Mouse (Mus musculus): Measurements from ENCODE around the gene Prl8a9. TPM values are rescaled to one million over a fixed set of nuclear protein-coding genes. Genes with fewer than 3 reads are reported as not detected.

Prl8a9 gene
- polyA plus RNA-seq (2012; rRNA removed): not detected in 2 replicates

DNA sequence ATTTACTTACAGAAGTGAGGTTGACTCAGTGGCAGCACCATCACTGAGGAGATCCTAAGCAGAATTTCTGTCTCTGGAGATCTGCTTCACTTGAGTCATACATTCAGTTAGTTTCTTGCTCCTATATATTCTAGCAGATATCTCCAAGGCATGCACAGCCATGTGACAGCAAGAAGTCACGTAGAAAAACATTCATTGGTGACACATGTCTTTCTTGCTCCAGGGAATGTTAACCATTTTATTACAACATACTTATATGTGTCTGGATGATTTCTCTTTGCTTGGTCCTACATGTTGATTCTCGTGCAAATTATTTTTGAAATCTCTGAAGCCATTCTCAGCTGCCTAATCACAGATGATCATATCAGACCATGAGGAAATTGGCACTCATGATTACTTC, at the start of gene Prl8a9:
Gene Prl8a9 (minus strand): TSS at position 101 of the 400 bp plus-strand sequence.

DNA sequence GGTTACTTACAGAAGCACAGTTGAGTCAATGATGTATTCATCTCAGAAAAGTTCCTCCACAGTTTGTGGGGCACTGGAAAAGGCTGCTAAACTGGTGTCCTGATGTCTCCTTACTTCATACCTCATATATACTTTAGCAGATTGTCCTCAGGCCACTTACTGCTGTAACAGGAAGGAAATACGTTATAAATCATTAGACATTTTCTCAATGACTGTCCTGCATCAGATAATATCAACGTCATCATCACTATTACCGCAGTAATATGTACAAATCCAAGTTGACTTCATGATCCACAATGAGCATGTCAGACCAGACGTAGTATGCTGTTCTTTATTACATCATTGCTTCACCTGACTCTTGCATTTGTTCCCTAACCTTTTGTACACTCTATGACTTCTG, 46.1 kb upstream of the Prl8a9 start, which contains the start of gene Prl7b1:
Gene Prl7b1 (minus strand): TSS at position 101 of the 400 bp plus-strand sequence.

DNA sequence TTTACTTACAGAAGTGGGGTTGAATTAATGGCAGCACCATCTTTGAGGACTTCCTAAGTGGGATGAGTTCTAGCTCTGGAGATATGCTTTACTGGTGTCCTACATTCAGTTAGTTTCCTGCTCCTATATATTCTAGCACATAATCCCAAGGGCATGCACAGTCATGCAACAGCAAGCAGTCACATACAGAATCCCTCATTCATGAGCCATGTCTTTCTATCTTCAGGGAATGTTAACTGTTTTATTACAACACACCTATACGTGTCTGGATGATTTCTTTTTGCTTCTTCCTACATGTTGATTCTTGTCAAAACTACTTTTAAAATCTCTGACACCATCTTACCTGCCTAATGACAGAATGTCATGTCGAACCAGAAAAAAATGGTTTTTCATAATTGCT, 17.7 kb upstream of the Prl8a9 start, which contains the start of gene Prl8a1:
Gene Prl8a1 (minus strand): TSS at position 101 of the 400 bp plus-strand sequence.

DNA sequence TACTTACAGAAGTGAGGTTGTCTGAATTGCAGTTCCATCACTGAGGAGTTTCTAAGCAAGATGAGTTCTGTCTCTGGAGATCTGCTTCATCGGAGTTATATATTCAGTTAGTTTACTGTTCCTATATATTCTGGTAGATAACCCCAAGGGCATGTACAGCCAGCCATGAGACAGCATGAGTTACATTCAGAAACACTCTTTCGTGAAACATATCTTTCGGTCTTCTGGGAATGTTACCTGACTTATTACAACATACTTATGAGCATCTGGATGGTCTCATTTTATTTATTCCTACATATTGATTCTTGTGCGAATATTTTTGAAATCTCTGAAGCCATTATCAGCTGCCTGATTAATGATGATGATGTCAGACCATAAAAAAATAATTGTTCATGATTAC, 51.3 kb downstream of the Prl8a9 start, which contains the start of gene Prl8a8:
Gene Prl8a8 (minus strand): TSS at position 101 of the 400 bp plus-strand sequence.

Other genes with a start within 250 kb of the Prl8a9 start
- not detected in 2 replicates for gene Prl8a2, start 218.9 kb downstream of the Prl8a9 start, polyA plus RNA-seq (2012; rRNA removed)
- not detected in 2 replicates for gene Prl2b1, start 173.8 kb downstream of the Prl8a9 start, polyA plus RNA-seq (2012; rRNA removed)
- gene Prl8a6, start 125.9 kb downstream of the Prl8a9 start, polyA plus RNA-seq (2012; rRNA removed): not detected in 2 replicates
- not detected in 2 replicates for gene Prl8a8, start 51.4 kb downstream of the Prl8a9 start, polyA plus RNA-seq (2012; rRNA removed)
- not detected in 2 replicates for gene Prl8a1, start 17.6 kb upstream of the Prl8a9 start, polyA plus RNA-seq (2012; rRNA removed)
- gene Prl7b1, start 46.0 kb upstream of the Prl8a9 start, polyA plus RNA-seq (2012; rRNA removed): not detected in 2 replicates
- gene Prl7a1, start 77.9 kb upstream of the Prl8a9 start, polyA plus RNA-seq (2012; rRNA removed): not detected in 2 replicates
- not detected in 2 replicates for gene Prl7a2, start 103.4 kb upstream of the Prl8a9 start, polyA plus RNA-seq (2012; rRNA removed)
- not detected in 2 replicates for gene Prl7d1, start 152.1 kb upstream of the Prl8a9 start, polyA plus RNA-seq (2012; rRNA removed)
- gene Prl7c1, start 216.2 kb upstream of the Prl8a9 start, polyA plus RNA-seq (2012; rRNA removed): not detected in 2 replicates
- not detected in 2 replicates for gene Prl2a1, start 237.0 kb upstream of the Prl8a9 start, polyA plus RNA-seq (2012; rRNA removed)